Mouse (Mus musculus) C2C12 (cell line): Measurements from ENCODE around the gene Susd3. TPM values are rescaled to one million over a fixed set of nuclear protein-coding genes. Genes with fewer than 3 reads are reported as not detected.

Experiments
- H3K27me3 ChIP-seq: one replicate; pipeline ENCODE4 v1.6.1; 2011; ENCODE audit not compliant: control insufficient read depth, insufficient read depth, insufficient read length
- H3K36me3 ChIP-seq: one replicate; pipeline ENCODE4 v1.6.1; 2011; ENCODE audit not compliant: control insufficient read depth, insufficient read depth
- H3K4me3 ChIP-seq: one replicate; pipeline ENCODE4 v1.5.1; 2011; ENCODE audit warnings: mild to moderate bottlenecking, control low read depth; ENCODE audit not compliant: poor library complexity, insufficient read depth, severe bottlenecking
- H3K79me2 ChIP-seq: one replicate; pipeline ENCODE4 v1.6.1; 2011; ENCODE audit not compliant: control insufficient read depth, insufficient read depth
- H3K79me3 ChIP-seq: one replicate; pipeline ENCODE4 v1.6.1; 2011; ENCODE audit warnings: low read depth, control low read depth
- H3ac ChIP-seq: one replicate; pipeline ENCODE3; 2011; ENCODE audit warnings: low read depth; ENCODE audit not compliant: control insufficient read depth, insufficient read length
- CEBPB ChIP-seq: IDR thresholded peaks from one replicate; pipeline ENCODE4 v1.6.1; 2011; ENCODE audit warnings: low read depth, mild to moderate bottlenecking, control low read depth, moderate library complexity
- CTCF ChIP-seq: IDR thresholded peaks from one replicate; pipeline ENCODE4 v1.5.1; 2011; ENCODE audit not compliant: control insufficient read depth, insufficient read depth, insufficient read length
- FOSL1 ChIP-seq: IDR thresholded peaks from one replicate; pipeline ENCODE4 v1.8.0; 2011; ENCODE audit warnings: mild to moderate bottlenecking, low read length; ENCODE audit not compliant: poor library complexity, insufficient read depth, severe bottlenecking
- MAX ChIP-seq: IDR thresholded peaks from one replicate; pipeline ENCODE4 v1.6.1; 2011; ENCODE audit warnings: mild to moderate bottlenecking, control low read depth
- MYOD1 ChIP-seq: IDR thresholded peaks from one replicate; pipeline ENCODE4 v1.6.1; 2011; ENCODE audit warnings: low read depth; ENCODE audit not compliant: control insufficient read depth, insufficient read length
- MYOG ChIP-seq: IDR thresholded peaks from one replicate; pipeline ENCODE4 v1.6.1; 2011; ENCODE audit not compliant: control insufficient read depth, insufficient read length; ENCODE audit errors: extremely low read depth
- USF1 ChIP-seq: IDR thresholded peaks from one replicate; pipeline ENCODE4 v1.6.1; 2011; ENCODE audit warnings: low read depth, mild to moderate bottlenecking, control low read depth, moderate library complexity
- polyA plus RNA-seq: library from polyadenylated mRNA; unstranded; fragments of >200 nt; fragmentation: generic; extraction: Trizol; gene quantifications from one replicate; pipeline ENCODE4 v1.2.1, GENCODE M21; 2012; ENCODE audit warnings: missing spikeins

Susd3 gene
- polyA plus RNA-seq, 1 experiment: 0.25 TPM

DNA sequence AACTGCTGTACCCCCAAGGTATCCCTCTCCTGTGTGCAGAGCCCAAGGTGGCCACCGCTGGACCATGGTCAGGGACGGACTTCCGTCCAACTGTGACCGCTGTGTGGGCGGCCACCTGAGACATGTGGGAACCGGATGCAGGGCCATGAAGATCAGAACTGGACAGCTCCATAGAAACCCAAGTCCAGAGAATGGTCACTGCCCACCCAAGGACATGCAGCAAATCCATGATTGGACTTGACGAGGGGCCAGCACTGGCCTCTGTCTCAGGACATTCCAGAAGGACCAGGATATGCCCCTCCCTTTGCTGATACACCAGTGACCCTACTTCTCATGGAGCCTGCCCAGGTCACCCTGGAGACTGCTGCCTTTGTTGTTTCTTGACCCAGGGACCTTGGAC lies 52.9 kb downstream of the Susd3 start:
- Histone ChIP-seq H3K4me3 (no peak overlapping the region), H3K79me2 (no peaks in the 10 kb centered on the region), H3K36me3 (peaks cover 7% of the 10 kb centered on the region), H3K27me3 (no peaks in the 10 kb centered on the region), H3K79me3 (no peaks in the 10 kb centered on the region), H3ac (no peak overlapping the region)
- no peak for TF ChIP-seq MAX
- TF ChIP-seq USF1: no peak
- TF ChIP-seq MYOD1: no peak
- no peak for TF ChIP-seq FOSL1
- TF ChIP-seq MYOG: no peak
- no peak for TF ChIP-seq CEBPB
- TF ChIP-seq CTCF: no peak

GRCm38 (mm10) chr13:49194811-49195210 lies 53.7 kb downstream of the Susd3 start:
- Histone ChIP-seq H3K36me3 (peaks cover 7% of the 10 kb centered on the region), H3K79me2 (no peaks in the 10 kb centered on the region), H3K27me3 (no peaks in the 10 kb centered on the region), H3K4me3 (no peak overlapping the region), H3ac (no peak overlapping the region), H3K79me3 (no peaks in the 10 kb centered on the region)
- TF ChIP-seq USF1 (no peak), MAX (no peak), CTCF (no peak)

DNA sequence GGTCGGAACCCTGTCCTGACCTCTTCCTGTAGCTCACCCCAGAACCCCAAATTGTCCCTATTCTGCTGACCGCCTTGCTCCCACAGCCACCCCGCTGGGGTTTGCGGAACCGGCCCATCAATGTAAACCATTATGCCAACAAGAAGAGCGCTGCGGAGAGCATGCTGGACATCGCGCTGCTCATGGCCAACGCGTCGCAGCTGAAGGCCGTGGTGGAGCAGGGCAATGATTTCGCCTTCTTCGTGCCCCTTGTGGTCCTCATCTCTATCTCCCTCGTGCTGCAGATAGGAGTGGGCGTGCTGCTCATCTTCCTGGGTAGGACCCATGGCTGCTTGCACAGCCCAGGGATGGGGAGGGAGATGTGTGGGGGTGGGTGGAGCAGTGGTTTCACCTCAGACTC lies 54.9 kb downstream of the Susd3 start:
- Histone ChIP-seq H3K36me3 (peaks cover 7% of the 10 kb centered on the region), H3K79me2 (peaks cover 10% of the 10 kb centered on the region), H3K27me3 (no peaks in the 10 kb centered on the region), H3ac (no peak overlapping the region), H3K79me3 (peaks cover 1% of the 10 kb centered on the region), H3K4me3 (no peak overlapping the region)
- TF ChIP-seq CTCF (no peak), USF1 (no peak), FOSL1 (no peak), MYOD1 (no peak), CEBPB (no peak), MAX (no peak), MYOG (no peak)

GRCm38 (mm10) chr13:49192156-49192855 lies 56.2 kb downstream of the Susd3 start:
- Histone ChIP-seq H3K4me3 (no peak overlapping the region), H3ac (no peak overlapping the region), H3K27me3 (no peaks in the 10 kb centered on the region), H3K36me3 (peaks cover 7% of the 10 kb centered on the region), H3K79me2 (peaks cover 16% of the 10 kb centered on the region), H3K79me3 (peaks cover 1% of the 10 kb centered on the region)
- TF ChIP-seq MYOD1 (no peak), MYOG (no peak), USF1 (no peak), MAX (no peak), CEBPB (no peak), FOSL1 (no peak), CTCF (no peak)

DNA sequence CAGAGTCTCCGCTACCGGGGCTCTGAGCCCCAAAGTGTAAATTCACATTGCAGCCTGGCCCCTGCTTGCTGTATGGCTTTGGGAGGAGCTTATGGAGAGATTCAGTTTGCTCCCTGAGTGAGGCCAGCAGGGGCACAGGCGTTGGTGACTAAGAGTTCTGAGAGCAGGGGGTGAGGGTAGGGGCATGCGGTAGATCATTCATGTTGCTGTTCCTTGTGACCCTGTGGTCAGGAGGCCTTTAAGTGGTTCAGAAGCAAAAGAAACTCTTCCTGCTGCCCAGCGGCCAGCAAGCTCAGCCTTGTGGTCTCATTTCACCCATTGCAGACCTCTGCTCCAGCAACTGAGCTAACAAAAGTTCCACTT lies 56.9 kb downstream of the Susd3 start:
- H3K36me3 ChIP-seq: peaks cover 7% of the 10 kb centered on the region

DNA sequence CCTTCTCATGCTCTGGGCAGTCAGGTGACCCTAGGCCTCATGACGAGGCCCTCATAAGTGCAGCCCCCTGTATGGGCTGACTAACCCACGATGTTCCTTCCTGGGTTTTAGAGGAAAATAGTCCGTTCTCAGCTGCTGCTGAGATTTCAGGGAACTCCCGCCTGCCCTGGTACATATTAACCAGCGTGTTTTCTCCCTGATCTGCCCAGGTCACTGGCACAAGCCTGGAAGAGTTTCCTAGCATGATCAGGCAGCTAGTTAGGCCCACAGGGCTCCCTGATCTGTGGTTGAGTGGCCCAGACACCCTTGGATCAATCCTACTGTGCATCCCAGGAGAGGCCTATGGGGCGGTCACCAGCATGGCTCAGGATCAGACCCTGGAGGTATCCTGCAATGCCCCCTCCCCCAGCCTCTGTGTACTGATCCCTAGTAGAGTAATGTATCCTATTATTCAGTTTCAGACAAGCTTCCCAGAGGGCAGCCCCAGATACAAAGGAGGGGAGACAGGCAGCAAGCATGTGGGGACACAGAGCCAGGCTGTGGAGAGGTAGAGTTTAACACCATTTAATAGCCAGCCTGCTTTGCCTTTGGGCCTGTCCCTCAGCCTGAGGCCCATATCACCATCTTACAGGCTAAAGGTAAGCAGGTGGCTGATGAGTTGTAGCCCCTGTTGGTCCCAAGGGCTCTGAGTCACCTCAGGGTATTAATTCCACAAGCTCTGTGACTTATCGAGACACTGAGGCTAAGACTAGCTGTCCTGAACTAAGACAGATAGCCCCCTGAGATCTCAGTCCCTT lies 57.4 kb downstream of the Susd3 start:
- H3K4me3 ChIP-seq: no peak overlapping the region
- H3ac ChIP-seq: peak overlapping the region; percentile 5
- peaks cover 7% of the 10 kb centered on the region for H3K36me3 ChIP-seq
- TF ChIP-seq MYOG (no peak), MYOD1 (peak; percentile 42)
- H3K79me3 ChIP-seq: peaks cover 1% of the 10 kb centered on the region
- H3K27me3 ChIP-seq: no peaks in the 10 kb centered on the region
- peaks cover 16% of the 10 kb centered on the region for H3K79me2 ChIP-seq

More for the DNA sequence above, 56.9 kb downstream of the Susd3 start:
- no peak overlapping the region for H3ac ChIP-seq
- TF ChIP-seq CTCF (no peak), FOSL1 (no peak), MAX (no peak), MYOG (no peak), MYOD1 (no peak), CEBPB (no peak), USF1 (no peak)
- H3K79me3 ChIP-seq: peaks cover 1% of the 10 kb centered on the region
- peaks cover 16% of the 10 kb centered on the region for H3K79me2 ChIP-seq
- H3K27me3 ChIP-seq: no peaks in the 10 kb centered on the region
- no peak overlapping the region for H3K4me3 ChIP-seq
